Mouse (Mus musculus) embryo, embryonic 10 days (tissue): ENCODE results near the gene Gpc4.

ENCODE experiments used
- DNase-seq: peaks from one replicate; pipeline ENCODE4 v3.0.0-alpha.2; 2015; ENCODE audit warnings: low spot score

Gene Gpc4

GRCm38 (mm10) chrX:52151100-52151499 lies 14.0 kb downstream of the Gpc4 start:
- no peak for DNase-seq

GRCm38 (mm10) chrX:52145563-52145962 lies 19.5 kb downstream of the Gpc4 start:
- no peak for DNase-seq

- no peak for DNase-seq
Observed at GRCm38 (mm10) chrX:52144491-52144890, 20.6 kb downstream of the Gpc4 start.

- no peak for DNase-seq
Observed at GRCm38 (mm10) chrX:52140316-52140715, 24.7 kb downstream of the Gpc4 start.

- DNase-seq = no peak
Observed at GRCm38 (mm10) chrX:52138461-52139075, 26.5 kb downstream of the Gpc4 start.

- no peak for DNase-seq
Observed at GRCm38 (mm10) chrX:52138033-52138432, 27.0 kb downstream of the Gpc4 start.

- no peak for DNase-seq
Observed at GRCm38 (mm10) chrX:52136525-52136924, 28.5 kb downstream of the Gpc4 start.

GRCm38 (mm10) chrX:52129604-52130003 lies 35.4 kb downstream of the Gpc4 start:
- DNase-seq = no peak

- DNase-seq = no peak
Observed at GRCm38 (mm10) chrX:52128794-52129193, 36.3 kb downstream of the Gpc4 start.

GRCm38 (mm10) chrX:52113651-52114050 lies 51.4 kb downstream of the Gpc4 start:
- no peak for DNase-seq

GRCm38 (mm10) chrX:52109663-52110062 lies 55.4 kb downstream of the Gpc4 start:
- no peak for DNase-seq

- no peak for DNase-seq
Observed at GRCm38 (mm10) chrX:52108966-52109365, 56.1 kb downstream of the Gpc4 start.

- DNase-seq = no peak
Observed at GRCm38 (mm10) chrX:52103771-52104170, 61.3 kb downstream of the Gpc4 start.

- DNase-seq = no peak
Observed at GRCm38 (mm10) chrX:52101940-52102339, 63.1 kb downstream of the Gpc4 start.

GRCm38 (mm10) chrX:52101445-52101844 lies 63.6 kb downstream of the Gpc4 start:
- DNase-seq = no peak

GRCm38 (mm10) chrX:52087726-52088348 lies 77.2 kb downstream of the Gpc4 start:
- DNase-seq = no peak

GRCm38 (mm10) chrX:52086885-52087573 lies 78.0 kb downstream of the Gpc4 start:
- DNase-seq = no peak

GRCm38 (mm10) chrX:52083557-52083956 lies 81.5 kb downstream of the Gpc4 start:
- no peak for DNase-seq

GRCm38 (mm10) chrX:52072410-52072809 lies 92.6 kb downstream of the Gpc4 start:
- DNase-seq = no peak

GRCm38 (mm10) chrX:52053416-52053815 lies 111.6 kb downstream of the Gpc4 start:
- no peak for DNase-seq

GRCm38 (mm10) chrX:52052011-52052410 lies 113.0 kb downstream of the Gpc4 start:
- DNase-seq = no peak

GRCm38 (mm10) chrX:52050941-52051340 lies 114.1 kb downstream of the Gpc4 start:
- DNase-seq = no peak

- DNase-seq = no peak
Observed at GRCm38 (mm10) chrX:52039875-52040274, 125.2 kb downstream of the Gpc4 start.
